In the genomic region with DNA sequence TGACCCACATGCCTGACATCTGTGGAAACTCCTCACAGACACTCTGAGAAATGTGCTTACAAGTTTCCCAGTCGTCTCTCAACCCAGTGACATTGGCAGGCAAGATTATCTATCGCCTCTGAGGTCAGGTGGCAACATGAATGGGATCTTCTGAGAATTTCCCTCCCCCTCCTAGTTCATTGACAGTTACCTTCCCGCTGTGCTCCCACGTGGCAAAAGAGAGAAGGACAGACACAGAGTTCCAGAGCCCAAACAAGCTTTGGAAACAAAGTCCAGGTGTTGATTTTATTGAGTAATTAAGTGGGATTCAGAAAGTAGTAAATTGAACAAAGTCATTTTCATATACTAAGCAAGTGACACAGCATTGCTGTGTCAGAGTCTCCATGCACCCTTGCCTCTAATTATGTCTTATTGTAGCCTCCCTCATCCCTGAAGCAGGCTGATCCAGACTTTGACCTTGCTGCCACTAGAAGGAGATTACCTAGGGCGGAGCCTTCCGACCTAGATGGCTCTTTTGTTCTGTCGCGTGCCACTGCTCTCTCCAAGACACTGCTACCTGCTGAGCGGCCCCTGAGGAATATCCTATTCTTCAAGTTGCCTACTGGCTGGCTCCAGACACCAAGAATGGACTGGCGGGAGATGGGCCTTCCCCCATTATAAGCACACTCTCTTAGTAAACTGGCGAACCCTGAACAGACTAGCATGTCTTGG, we compare ENCODE assay signal across 20 mouse cellular contexts. TPM values are rescaled to one million over a fixed set of nuclear protein-coding genes. Genes with fewer than 3 reads are reported as not detected.
DNase-seq lines count a peak whose midpoint lies in the region; ATAC-seq and TF ChIP-seq lines count a peak whose summit lies in the region.
"Had no signal": no experiment of that assay in that cellular context is flagged by ENCODE, and none has a peak within 500 bp of the region (broad histone marks: within the 10 kb centered on the region; RNA-seq: fewer than 3 reads in every experiment).

No protein-coding gene starts in this region.

- H3K9ac ChIP-seq in heart, embryonic 12.5 days: no peak overlapping the region
- peak overlapping the region; percentile 78; the same call in 1 of the 2 replicates for H3K9ac ChIP-seq in ES-E14 (ENCODE audit: insufficient read depth, low read depth, low read length, poor library complexity, severe bottlenecking)
- no peak overlapping the region for H3K9ac ChIP-seq in midbrain, embryonic 13.5 days (replicated peaks)
- H3K9ac ChIP-seq: limb, embryonic 15.5 days; neural tube, embryonic 13.5 days had no signal

- H3K4me3 ChIP-seq in heart, embryonic 12.5 days: no peak overlapping the region
- peak overlapping the region; percentile 40 to 65 for H3K4me3 ChIP-seq in ES-E14 (ENCODE audit: insufficient read depth in 1 of 2, low read depth in 1 of 2, low read length in 2 of 2, poor library complexity in 1 of 2, severe bottlenecking in 1 of 2)
- no peak overlapping the region for H3K4me3 ChIP-seq in embryonic facial prominence, embryonic 10.5 days
- H3K4me3 ChIP-seq in midbrain, embryonic 13.5 days (replicated peaks): no peak overlapping the region; the same call in 1 of the 2 replicates
- H3K4me3 ChIP-seq: gastrocnemius, adult 2 months; limb, embryonic 15.5 days; neural tube, embryonic 13.5 days had no signal

- H3K4me2 ChIP-seq in heart, embryonic 12.5 days: peak overlapping the region; percentile 33
- peak overlapping the region; percentile 20; the same call in 1 of the 2 replicates for H3K4me2 ChIP-seq in midbrain, embryonic 13.5 days (replicated peaks)
- H3K4me2 ChIP-seq: limb, embryonic 15.5 days had no signal

- WGBS in heart, embryonic 12.5 days: 6% methylated on average over 11 of the region's 11 CpGs
- 5% methylated on average over 11 of the region's 11 CpGs for WGBS in embryonic facial prominence, embryonic 10.5 days
- 3% methylated on average over 11 of the region's 11 CpGs for WGBS in midbrain, embryonic 13.5 days

- no peak for DNase-seq in heart, adult 9 months (ENCODE audit: low spot score in 2 of 2)
- peak; percentile 90 for DNase-seq in ES-E14 (ENCODE audit: low read depth, low spot score)
- peak; percentile 9 for DNase-seq in embryonic facial prominence, embryonic 10.5 days (ENCODE audit: low spot score)
- DNase-seq in spleen, postnatal 36 days (ENCODE audit: low spot score in 2 of 2): no peak
- DNase-seq in cerebellum, postnatal 36 days: no peak
- DNase-seq: cerebellum, adult 18-20 months; gastrocnemius, adult 2 months; heart, adult 18-20 months; heart, postnatal 4 days; lung, adult 2 months had no signal

- H3K27me3 ChIP-seq in heart, embryonic 12.5 days (replicated peaks): peaks cover 31% of the 10 kb centered on the region
- peaks cover 48% of the 10 kb centered on the region for H3K27me3 ChIP-seq in embryonic facial prominence, embryonic 10.5 days (replicated peaks; ENCODE audit: low read depth, poor library complexity, severe bottlenecking)
- H3K27me3 ChIP-seq in midbrain, embryonic 13.5 days: peaks cover 25% of the 10 kb centered on the region

- no peak overlapping the region for H3K27ac ChIP-seq in heart, embryonic 12.5 days (ENCODE audit: poor library complexity, severe bottlenecking)
- peak overlapping the region; percentile 85 for H3K27ac ChIP-seq in ES-E14 (ENCODE audit: insufficient read depth, low read depth, low read length, poor library complexity, severe bottlenecking)
- no peak overlapping the region for H3K27ac ChIP-seq in embryonic facial prominence, embryonic 10.5 days (replicated peaks)
- no peak overlapping the region for H3K27ac ChIP-seq in midbrain, embryonic 13.5 days
- H3K27ac ChIP-seq: gastrocnemius, adult 2 months; limb, embryonic 15.5 days; neural tube, embryonic 13.5 days had no signal

- 0 out of 2 replicates have a peak, but pooled peaks cover 5% of the 10 kb centered on the region for H3K4me1 ChIP-seq in heart, embryonic 12.5 days (replicated peaks)
- peaks cover 5 to 18% of the 10 kb centered on the region in 2 experiments for H3K4me1 ChIP-seq in ES-E14 (ENCODE audit: control insufficient read depth in 2 of 2, insufficient read depth in 2 of 2, low read length in 2 of 2, poor library complexity in 1 of 2)
- peaks cover 5% of the 10 kb centered on the region; the same call in 1 of the 2 replicates for H3K4me1 ChIP-seq in embryonic facial prominence, embryonic 10.5 days
- H3K4me1 ChIP-seq in midbrain, embryonic 13.5 days (replicated peaks): peaks cover 10% of the 10 kb centered on the region
- H3K4me1 ChIP-seq: limb, embryonic 15.5 days had no signal

- peaks cover 4% of the 10 kb centered on the region; the same call in 1 of the 2 replicates for H3K9me3 ChIP-seq in heart, embryonic 12.5 days (replicated peaks)
- H3K9me3 ChIP-seq in ES-E14 (ENCODE audit: control insufficient read depth, insufficient read depth, low read depth, low read length): no peaks in the 10 kb centered on the region
- H3K9me3 ChIP-seq in embryonic facial prominence, embryonic 10.5 days: peaks cover 4% of the 10 kb centered on the region; the same call in 1 of the 2 replicates
- no peaks in the 10 kb centered on the region; the same call in none of the 2 replicates for H3K9me3 ChIP-seq in midbrain, embryonic 13.5 days

- in situ Hi-C loops in ES-E14 (cut with MboI; ENCODE audit: low sequenced_read_pairs in 2 of 2, unreplicated experiment in 2 of 2): no loop called here

- no peak for ATAC-seq in heart, embryonic 12.5 days (ENCODE audit: insufficient number of reproducible peaks, low FRiP score)
- no peak for ATAC-seq in midbrain, embryonic 13.5 days
- no peak for ATAC-seq in inflammation-experienced regulatory T-cells, adult 6 months

- H3K36me3 ChIP-seq in heart, embryonic 12.5 days: no peaks in the 10 kb centered on the region
- no peaks in the 10 kb centered on the region for H3K36me3 ChIP-seq in ES-E14 (ENCODE audit: control insufficient read depth, insufficient read depth, low read length, poor library complexity, severe bottlenecking)
- H3K36me3 ChIP-seq in embryonic facial prominence, embryonic 10.5 days (replicated peaks): no peaks in the 10 kb centered on the region
- H3K36me3 ChIP-seq in midbrain, embryonic 13.5 days: no peaks in the 10 kb centered on the region
- H3K36me3 ChIP-seq: limb, embryonic 15.5 days; neural tube, embryonic 13.5 days had no signal

TF ChIP-seq in ES-E14, 5 proteins besides CTCF, POLR2A, EP300 and RAD21:
- TF ChIP-seq ZC3H11A (IDR thresholded peaks at IDR 0.05; ENCODE audit: borderline replicate concordance, low read depth, low read length) (no peak), MAFK (IDR thresholded peaks at IDR 0.05; ENCODE audit: insufficient read depth, low read depth, low read length) (peak; percentile 55; the same call in 1 of the 2 replicates), CHD2 (IDR thresholded peaks at IDR 0.05; ENCODE audit: low read depth, low read length) (no peak; the same call in 1 of the 2 replicates), HCFC1 (IDR thresholded peaks at IDR 0.05; ENCODE audit: borderline replicate concordance, insufficient read depth, low read length) (no peak), ZNF384 (IDR thresholded peaks at IDR 0.05; ENCODE audit: low read depth, low read length) (no peak)

RNA-seq across cellular contexts. Expression of a gene that starts 9.2 kb away (rescaled TPM):
- polyA plus RNA-seq in heart, embryonic 12.5 days (2016; fragmentation: Nextera tagmentation; extraction: Ambion mirVana): not detected in 2 replicates
- total RNA-seq in ES-E14 (2012; rRNA removed): not detected in 2 replicates
- not detected in 2 replicates for polyA plus RNA-seq in embryonic facial prominence, embryonic 10.5 days (2016; fragmentation: Nextera tagmentation; extraction: Ambion mirVana)
- not detected in 2 replicates for polyA plus RNA-seq in midbrain, embryonic 13.5 days (2015; fragmentation: Nextera tagmentation; extraction: Ambion mirVana)
- not detected for polyA plus RNA-seq in inflammation-experienced regulatory T-cells, adult 6 months (2017; shearing (Covaris generic))
- total RNA-seq: adrenal gland, adult 18-20 months; gastrocnemius, adult 2 months; heart, adult 18-20 months; heart, postnatal 4 days; megakaryocyte progenitor cell, adult 5-6 weeks had no signal
- polyA plus RNA-seq: brain, embryonic 14.5 days; C2C12; kidney, embryonic 16.5 days; limb, embryonic 15.5 days; lung, adult 2 months; neural tube, embryonic 13.5 days had no signal

RNA-seq across cellular contexts. Expression of a gene that starts 17.4 kb away (rescaled TPM):
- polyA plus RNA-seq in heart, embryonic 12.5 days (2016; fragmentation: Nextera tagmentation; extraction: Ambion mirVana): not detected in 2 replicates
- total RNA-seq in ES-E14 (2012; rRNA removed): not detected in 2 replicates
- polyA plus RNA-seq in embryonic facial prominence, embryonic 10.5 days (2016; fragmentation: Nextera tagmentation; extraction: Ambion mirVana): not detected in 2 replicates
- not detected in 2 replicates for polyA plus RNA-seq in midbrain, embryonic 13.5 days (2015; fragmentation: Nextera tagmentation; extraction: Ambion mirVana)
- polyA plus RNA-seq in inflammation-experienced regulatory T-cells, adult 6 months (2017; shearing (Covaris generic)): not detected
- total RNA-seq: adrenal gland, adult 18-20 months; gastrocnemius, adult 2 months; heart, adult 18-20 months; heart, postnatal 4 days; megakaryocyte progenitor cell, adult 5-6 weeks had no signal
- polyA plus RNA-seq: brain, embryonic 14.5 days; C2C12; kidney, embryonic 16.5 days; limb, embryonic 15.5 days; lung, adult 2 months; neural tube, embryonic 13.5 days had no signal

RNA-seq across cellular contexts. Expression of a gene that starts 21.2 kb away (rescaled TPM):
- not detected in 2 replicates for polyA plus RNA-seq in heart, embryonic 12.5 days (2016; fragmentation: Nextera tagmentation; extraction: Ambion mirVana)
- total RNA-seq in ES-E14 (2012; rRNA removed): not detected in 2 replicates
- not detected in 2 replicates for polyA plus RNA-seq in embryonic facial prominence, embryonic 10.5 days (2016; fragmentation: Nextera tagmentation; extraction: Ambion mirVana)
- not detected in 2 replicates for polyA plus RNA-seq in midbrain, embryonic 13.5 days (2015; fragmentation: Nextera tagmentation; extraction: Ambion mirVana)
- not detected for polyA plus RNA-seq in inflammation-experienced regulatory T-cells, adult 6 months (2017; shearing (Covaris generic))
- total RNA-seq: adrenal gland, adult 18-20 months; gastrocnemius, adult 2 months; heart, adult 18-20 months; heart, postnatal 4 days; megakaryocyte progenitor cell, adult 5-6 weeks had no signal
- polyA plus RNA-seq: brain, embryonic 14.5 days; C2C12; kidney, embryonic 16.5 days; limb, embryonic 15.5 days; lung, adult 2 months; neural tube, embryonic 13.5 days had no signal

RNA-seq across cellular contexts. Expression of a gene that starts 37.8 kb away (rescaled TPM):
- not detected in 2 replicates for polyA plus RNA-seq in heart, embryonic 12.5 days (2016; fragmentation: Nextera tagmentation; extraction: Ambion mirVana)
- 0.04 TPM in 1 of 2 replicates, not detected in the other for total RNA-seq in ES-E14 (2012; rRNA removed)
- 0.04 TPM in 1 of 2 replicates, not detected in the other for polyA plus RNA-seq in embryonic facial prominence, embryonic 10.5 days (2016; fragmentation: Nextera tagmentation; extraction: Ambion mirVana)
- not detected in 2 replicates for polyA plus RNA-seq in midbrain, embryonic 13.5 days (2015; fragmentation: Nextera tagmentation; extraction: Ambion mirVana)
- not detected for polyA plus RNA-seq in inflammation-experienced regulatory T-cells, adult 6 months (2017; shearing (Covaris generic))
- total RNA-seq: adrenal gland, adult 18-20 months; gastrocnemius, adult 2 months; heart, adult 18-20 months; heart, postnatal 4 days; megakaryocyte progenitor cell, adult 5-6 weeks had no signal
- polyA plus RNA-seq: brain, embryonic 14.5 days; C2C12; kidney, embryonic 16.5 days; limb, embryonic 15.5 days; lung, adult 2 months; neural tube, embryonic 13.5 days had no signal

RNA-seq across cellular contexts. Expression of a gene that starts 41.2 kb away (rescaled TPM):
- not detected in 2 replicates for polyA plus RNA-seq in heart, embryonic 12.5 days (2016; fragmentation: Nextera tagmentation; extraction: Ambion mirVana)
- not detected in 2 replicates for total RNA-seq in ES-E14 (2012; rRNA removed)
- polyA plus RNA-seq in embryonic facial prominence, embryonic 10.5 days (2016; fragmentation: Nextera tagmentation; extraction: Ambion mirVana): not detected in 2 replicates
- not detected in 2 replicates for polyA plus RNA-seq in midbrain, embryonic 13.5 days (2015; fragmentation: Nextera tagmentation; extraction: Ambion mirVana)
- polyA plus RNA-seq in inflammation-experienced regulatory T-cells, adult 6 months (2017; shearing (Covaris generic)): not detected
- total RNA-seq: adrenal gland, adult 18-20 months; gastrocnemius, adult 2 months; heart, adult 18-20 months; heart, postnatal 4 days; megakaryocyte progenitor cell, adult 5-6 weeks had no signal
- polyA plus RNA-seq: brain, embryonic 14.5 days; C2C12; kidney, embryonic 16.5 days; limb, embryonic 15.5 days; lung, adult 2 months; neural tube, embryonic 13.5 days had no signal

Comparison
In these comparisons a context has a peak if more than half of its experiments do, and no peak if none do; other contexts are left out.
1. H3K4me3 ChIP-seq: peak in ES-E14 (2 of 2); none in heart, embryonic 12.5 days (single experiment), embryonic facial prominence, embryonic 10.5 days (single experiment) and midbrain, embryonic 13.5 days (single experiment).
2. DNase-seq: peak in ES-E14 (single experiment) and embryonic facial prominence, embryonic 10.5 days (single experiment); none in heart, adult 9 months (0 of 2), spleen, postnatal 36 days (0 of 2) and cerebellum, postnatal 36 days (0 of 2).